Mouse (Mus musculus) G1E (cell line): ENCODE data around the gene Traf4.
"Not testable (repeated sequence)": the region's sequence is repeated elsewhere in the genome, so short reads cannot be mapped to it uniquely, and the experiment has no call there.

ENCODE experiments used
- CTCF ChIP-seq: IDR thresholded peaks from 2 replicates; pipeline ENCODE4 v1.5.1; 2012; ENCODE audit warnings: low read depth, low read length, inconsistent platforms, mixed read lengths
- TAL1 ChIP-seq: conservative IDR thresholded peaks from 2 replicates; pipeline ENCODE4 v1.6.1; 2012; ENCODE audit warnings: low read depth, low read length, inconsistent platforms, mixed read lengths

DNA sequence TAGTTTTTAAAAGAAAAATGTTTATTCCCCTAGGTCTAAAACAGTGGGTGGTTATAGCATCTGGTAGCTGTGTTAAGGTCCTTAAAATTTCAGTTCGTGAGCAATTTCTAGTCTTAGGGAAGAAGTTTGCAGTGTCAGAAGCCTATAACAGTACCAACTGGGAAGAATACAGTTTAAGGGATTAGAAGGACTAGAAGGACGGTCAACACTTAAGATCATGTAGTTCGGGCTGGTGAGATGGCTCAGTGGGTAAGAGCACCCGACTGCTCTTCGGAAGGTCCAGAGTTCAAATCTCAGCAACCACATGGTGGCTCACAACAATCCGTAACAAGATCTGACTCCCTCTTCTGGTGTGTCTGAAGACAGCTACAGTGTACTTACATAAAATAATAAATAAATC, 19.3 kb upstream of the Traf4 start:
- not testable (repeated sequence) for TF ChIP-seq CTCF, TAL1
